Mouse (Mus musculus) left cerebral cortex, postnatal 36 days (tissue): Measurements from ENCODE around the gene H2-Eb1. TPM values are rescaled to one million over a fixed set of nuclear protein-coding genes. Genes with fewer than 3 reads are reported as not detected.

Experiments
- DNase-seq, 2 experiments: peaks; one replicate each; pipeline ENCODE4 v3.0.0; 2021 to 2022; ENCODE audit warnings: low spot score in 2 of 2, mixed read lengths in 1 of 2
- intact Hi-C: fragments of 180-260 bp; cut with DNase I; formaldehyde crosslinking; loops from one replicate; pipeline ENCODE4 v1.15.1; 2025
- total RNA-seq, 2 experiments: library from RNA; stranded (reverse); gene quantifications; 2 replicates each; pipeline ENCODE4 v1.2.3; 2021

Gene H2-Eb1
- total RNA-seq, 2 experiments from 2014 or later: 2.7 to 2.9 TPM

DNA sequence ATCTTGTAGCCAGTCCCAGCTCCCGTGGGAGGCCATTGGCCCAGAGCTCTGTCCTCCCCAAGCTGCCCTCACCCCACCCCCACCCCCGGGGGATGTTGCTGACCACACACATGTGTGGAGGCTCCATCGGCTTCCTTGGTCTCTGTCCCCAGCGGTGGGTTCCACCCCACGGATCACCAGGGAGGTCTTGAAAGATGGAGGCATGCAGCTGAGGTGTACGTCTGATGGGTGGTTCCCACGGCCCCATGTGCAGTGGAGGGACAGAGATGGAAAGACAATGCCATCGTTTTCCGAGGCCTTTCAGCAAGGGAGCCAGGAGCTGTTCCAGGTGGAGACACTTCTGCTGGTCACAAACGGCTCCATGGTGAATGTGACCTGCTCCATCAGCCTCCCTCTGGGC, 59.4 kb downstream of the H2-Eb1 start:
- no peak for DNase-seq
- intact Hi-C loops: no loop called here

Other genes with a start within 250 kb of the H2-Eb1 start
- gene H2-Oa, start 213.5 kb upstream of the H2-Eb1 start, total RNA-seq: under 1 TPM in 1 of 2 experiments, not detected in 1; 0.79 TPM
- 10 to 100 TPM; 26.1 to 28.5 TPM for gene H2-DMa, start 186.3 kb upstream of the H2-Eb1 start, total RNA-seq
- gene Brd2, start 183.2 kb upstream of the H2-Eb1 start, total RNA-seq: 100 to 1,000 TPM; 183 to 189 TPM
- under 1 TPM; 0.59 to 0.93 TPM for gene H2-DMb2, start 162.6 kb upstream of the H2-Eb1 start, total RNA-seq
- 1 to 10 TPM in 1 of 2 experiments, under 1 TPM in 1; 0.94 to 1.1 TPM for gene H2-DMb1, start 152.8 kb upstream of the H2-Eb1 start, total RNA-seq
- 1 to 10 TPM; 1.9 to 2.0 TPM for gene Tap1, start 118.3 kb upstream of the H2-Eb1 start, total RNA-seq
- 1 to 10 TPM in 1 of 2 experiments, under 1 TPM in 1; 0.77 to 1.1 TPM for gene Psmb9, start 118.1 kb upstream of the H2-Eb1 start, total RNA-seq
- 1 to 10 TPM; 2.1 to 3.4 TPM for gene Psmb8, start 108.1 kb upstream of the H2-Eb1 start, total RNA-seq
- gene Tap2, start 102.3 kb upstream of the H2-Eb1 start, total RNA-seq: 1 to 10 TPM; 6.6 to 7.7 TPM
- not detected for gene H2-Ob, start 67.0 kb upstream of the H2-Eb1 start, total RNA-seq
- gene H2-Ab1, start 48.2 kb upstream of the H2-Eb1 start, total RNA-seq: 1 to 10 TPM; 1.9 to 2.5 TPM
- 1 to 10 TPM; 2.6 to 3.4 TPM for gene H2-Aa, start 18.0 kb upstream of the H2-Eb1 start, total RNA-seq
- gene H2-Eb2, start 19.8 kb downstream of the H2-Eb1 start, total RNA-seq: not detected
- gene Btnl2, start 49.0 kb downstream of the H2-Eb1 start, total RNA-seq: under 1 TPM; 0.50 to 0.74 TPM
- gene Btnl1, start 71.3 kb downstream of the H2-Eb1 start, total RNA-seq: not detected
- gene BC051142, start 93.0 kb downstream of the H2-Eb1 start, total RNA-seq: 1 to 10 TPM; 4.1 TPM
- not detected for gene Btnl4, start 171.5 kb downstream of the H2-Eb1 start, total RNA-seq
- not detected for gene Btnl6, start 211.5 kb downstream of the H2-Eb1 start, total RNA-seq